Mouse (Mus musculus): Measurements from ENCODE around the gene Plce1.
"Not testable (repeated sequence)": the region's sequence is repeated elsewhere in the genome, so short reads cannot be mapped to it uniquely, and the experiment has no call there.

Plce1 gene

DNA sequence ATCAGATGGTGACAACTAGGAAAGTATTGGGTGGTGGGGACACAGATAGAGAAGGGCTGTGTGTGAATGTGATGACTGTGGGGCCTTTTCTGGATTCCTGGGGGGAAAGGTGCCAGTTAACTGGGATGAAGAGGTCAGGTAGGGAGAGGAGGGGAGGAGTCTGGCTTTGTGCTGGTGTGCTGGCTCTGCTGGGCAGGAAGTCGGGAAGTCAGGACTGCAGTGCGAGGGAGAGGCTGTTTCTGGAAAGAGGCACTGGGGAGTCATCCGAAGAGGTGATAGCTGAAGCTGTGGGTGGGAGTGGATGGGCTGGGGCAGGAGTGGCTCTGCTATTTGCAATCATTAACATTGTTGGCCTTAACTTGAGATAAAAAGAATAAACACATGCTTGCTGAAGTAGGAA is 23.7 kb downstream of the Plce1 start:
- peak; percentile 4 for DNase-seq

- DNase-seq: no peak
Observed at GRCm38 (mm10) chr19:38506131-38506530, 25.2 kb downstream of the Plce1 start.

DNA sequence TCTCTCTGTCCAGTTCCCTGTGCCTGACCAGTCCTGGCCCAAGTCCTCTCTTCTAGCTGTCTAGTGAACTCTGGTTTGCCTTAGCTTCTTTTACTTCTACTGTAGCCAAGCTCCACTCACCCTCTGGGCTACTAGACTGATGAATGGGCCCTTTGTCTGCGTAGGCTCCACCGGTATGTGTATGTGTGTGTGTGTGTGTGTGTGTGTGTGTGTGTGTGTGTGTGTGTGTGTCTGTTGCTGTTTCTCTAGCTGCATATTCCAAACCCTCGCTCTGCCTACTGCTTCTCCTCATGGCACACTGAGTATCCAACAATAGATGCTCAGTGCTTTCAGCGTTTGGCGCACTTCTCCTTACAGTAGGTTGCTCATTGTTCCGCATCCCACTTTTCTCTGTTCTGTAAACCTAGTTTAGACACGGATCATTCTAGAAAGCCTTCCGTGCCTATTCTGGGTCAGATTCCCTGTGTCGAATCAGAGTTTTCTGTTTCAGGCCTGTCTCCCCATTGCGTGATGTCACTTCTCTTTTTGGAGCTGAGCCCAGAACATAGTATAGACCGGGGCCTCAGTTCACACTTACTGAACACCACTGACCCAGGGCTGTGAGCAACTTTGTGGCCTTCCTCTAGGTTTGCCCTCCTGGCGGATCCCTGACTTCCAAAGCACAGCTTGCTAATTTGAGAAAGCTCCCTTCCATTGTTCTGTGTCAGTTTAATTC is 26.5 kb downstream of the Plce1 start:
- no peak for DNase-seq

- DNase-seq: no peak
Observed at GRCm38 (mm10) chr19:38507966-38508625, 27.2 kb downstream of the Plce1 start.

GRCm38 (mm10) chr19:38514417-38515184 is 33.7 kb downstream of the Plce1 start:
- no peak for DNase-seq

DNA sequence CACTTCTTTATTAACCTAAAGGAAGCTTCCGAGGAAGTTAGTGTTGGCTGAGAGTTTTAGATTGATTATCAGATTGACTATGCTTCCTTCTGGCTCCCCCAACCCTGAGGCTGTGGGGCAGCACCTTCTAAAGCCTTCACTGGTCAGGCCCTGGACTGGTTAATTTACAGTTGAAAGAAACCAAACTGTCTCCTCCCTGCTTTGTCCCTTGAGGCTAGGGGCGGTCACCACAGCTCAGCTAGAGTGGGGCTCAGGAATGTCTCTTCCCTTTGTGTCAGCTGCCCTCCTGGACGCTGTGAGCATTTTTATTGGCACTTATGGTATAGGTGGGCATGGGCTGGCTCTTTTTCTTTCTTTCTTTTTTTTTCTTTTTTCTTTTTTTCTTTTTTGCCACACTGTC is 45.9 kb downstream of the Plce1 start:
- no peak for DNase-seq

DNA sequence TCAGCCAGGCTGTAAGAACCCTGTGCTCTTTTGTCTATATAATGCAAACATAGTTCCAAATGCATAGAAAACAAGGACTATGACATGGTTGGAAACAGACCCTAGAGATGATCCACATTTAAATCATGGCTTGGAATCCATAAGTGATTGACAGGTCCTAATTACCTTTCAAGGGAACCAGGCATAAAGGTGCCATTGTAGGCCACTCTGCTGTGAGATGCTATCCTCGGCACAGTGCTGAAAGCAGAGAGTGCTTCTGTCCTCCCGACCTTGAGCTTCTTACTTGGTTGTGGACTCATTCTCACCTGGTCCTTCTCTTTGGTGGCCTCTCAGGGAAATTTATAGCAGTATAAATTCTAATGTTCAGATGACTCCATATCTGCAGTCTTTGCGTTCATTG is 46.6 kb downstream of the Plce1 start:
- no peak for DNase-seq

DNA sequence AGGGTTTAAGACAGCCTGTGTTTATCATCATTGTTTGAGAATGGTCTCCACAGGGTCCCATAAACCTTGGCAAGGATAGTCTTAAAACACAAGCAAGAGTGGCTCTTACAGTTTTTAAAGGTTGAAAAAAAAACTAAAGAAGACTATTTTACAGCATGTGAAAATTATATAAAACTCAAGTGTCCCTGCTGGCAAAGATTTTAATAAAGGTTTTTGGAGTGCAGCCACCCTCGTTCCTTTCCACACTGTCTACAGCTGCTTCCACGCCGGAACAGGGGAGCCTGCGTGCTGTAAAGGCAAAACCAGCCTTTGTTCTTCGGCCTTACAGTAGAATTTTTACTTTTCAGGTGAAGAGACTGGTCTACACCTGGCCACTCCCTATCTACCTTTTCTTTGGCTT is 52.3 kb downstream of the Plce1 start:
- no peak for DNase-seq

GRCm38 (mm10) chr19:38539338-38539737 is 58.4 kb downstream of the Plce1 start:
- DNase-seq: no peak

DNA sequence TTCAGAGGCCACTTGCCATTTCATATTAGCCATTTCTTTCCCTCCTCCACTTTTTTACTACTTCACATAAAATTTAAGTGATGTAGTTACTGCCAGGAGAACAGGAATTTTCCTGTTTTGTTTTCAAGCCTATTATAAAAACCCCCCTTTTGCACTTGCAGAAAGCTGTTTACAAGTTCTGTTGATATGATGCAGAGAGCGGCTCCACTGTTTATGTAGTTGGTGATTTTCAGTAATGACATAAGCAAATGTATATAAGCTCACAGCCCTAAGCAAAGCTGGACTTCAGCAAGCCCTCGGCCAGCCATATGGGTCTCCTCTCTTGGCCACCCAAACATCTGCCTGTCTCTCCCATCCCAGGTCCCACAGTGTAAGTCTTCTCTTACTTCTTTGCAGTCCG is 59.6 kb downstream of the Plce1 start:
- DNase-seq: no peak

GRCm38 (mm10) chr19:38549487-38550058 is 68.7 kb downstream of the Plce1 start:
- no peak for DNase-seq

DNA sequence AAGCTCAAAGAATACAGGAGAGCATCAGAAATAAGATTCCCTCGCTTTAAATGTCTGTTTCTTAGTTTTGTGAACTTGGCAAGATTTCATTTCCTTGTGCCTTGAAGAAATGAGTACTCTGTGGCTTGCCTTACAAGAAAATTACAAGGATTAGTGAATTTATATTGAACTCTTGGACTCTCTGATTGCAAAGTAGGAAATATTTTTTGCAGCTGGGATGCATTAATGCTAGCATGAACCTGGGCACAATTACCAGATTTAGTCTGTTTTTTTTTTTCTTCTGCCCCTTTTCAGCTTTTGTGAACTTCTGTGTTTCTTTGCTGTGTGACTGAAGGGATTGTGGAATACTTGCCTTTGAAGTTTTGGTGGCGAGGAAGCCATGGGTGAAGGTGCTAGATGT is 72.6 kb downstream of the Plce1 start:
- DNase-seq: no peak

GRCm38 (mm10) chr19:38555399-38555798 is 74.5 kb downstream of the Plce1 start:
- DNase-seq: no peak

GRCm38 (mm10) chr19:38558816-38559215 is 77.9 kb downstream of the Plce1 start:
- DNase-seq: no peak

DNA sequence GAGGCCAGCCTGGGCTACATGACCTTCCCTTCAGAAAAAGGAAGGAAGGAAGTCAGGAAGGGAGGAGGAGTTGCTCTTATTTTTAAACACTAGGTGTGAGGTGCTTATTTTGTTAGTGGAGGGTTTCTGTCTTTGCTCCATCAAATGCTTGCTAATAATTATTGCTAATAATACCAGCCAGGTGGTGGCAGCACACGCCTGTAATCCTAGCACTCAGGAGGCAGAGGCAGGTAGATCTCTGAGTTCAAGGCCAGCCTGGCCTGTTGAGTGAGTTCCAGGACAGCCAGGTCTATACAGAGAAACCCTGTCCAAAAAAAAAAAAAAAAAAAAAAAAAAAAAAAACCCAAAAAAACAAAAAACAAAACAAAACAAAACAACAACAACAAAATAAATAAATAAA is 81.0 kb downstream of the Plce1 start:
- not testable (repeated sequence) for DNase-seq

DNA sequence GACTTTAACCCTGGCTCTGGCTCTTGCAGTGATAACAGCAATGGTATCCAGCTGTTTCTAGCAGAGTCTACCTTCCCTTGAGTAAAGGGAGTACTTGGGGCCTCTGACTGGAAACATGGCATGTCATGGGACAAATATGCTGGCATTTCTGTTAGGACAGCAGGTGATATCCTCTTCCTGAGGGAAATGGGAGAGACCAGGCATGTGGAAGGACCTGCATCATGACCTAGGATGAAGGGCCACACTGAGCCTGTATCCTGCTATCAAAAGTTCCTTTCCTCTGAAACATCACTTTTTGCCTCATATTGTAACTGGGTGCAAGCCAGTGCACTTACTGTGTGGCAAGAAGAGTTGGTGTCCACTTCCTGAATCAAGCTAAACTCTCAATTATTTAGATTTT is 85.2 kb downstream of the Plce1 start:
- no peak for DNase-seq

DNA sequence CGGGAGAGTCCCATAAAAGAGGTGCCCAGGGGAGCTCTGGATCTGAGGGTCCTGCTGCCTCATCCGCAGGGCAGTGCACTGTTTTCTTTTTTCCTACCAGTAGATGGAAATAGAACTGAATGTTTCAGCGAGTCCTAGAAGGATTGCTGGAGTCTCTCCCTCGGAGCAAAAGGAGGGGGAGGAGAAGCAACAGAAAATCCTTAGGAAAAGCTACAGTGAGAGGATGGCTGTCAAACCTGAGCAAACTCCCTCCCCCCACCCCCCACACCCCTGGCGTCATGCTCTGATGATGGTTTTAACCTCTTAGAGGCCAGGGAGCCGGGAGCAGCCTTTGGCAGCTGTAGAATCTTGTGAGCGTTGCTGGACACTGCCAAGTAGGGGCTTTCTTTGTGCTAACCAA is 85.8 kb downstream of the Plce1 start:
- DNase-seq: no peak

GRCm38 (mm10) chr19:38567331-38567730 is 86.4 kb downstream of the Plce1 start:
- DNase-seq: no peak

DNA sequence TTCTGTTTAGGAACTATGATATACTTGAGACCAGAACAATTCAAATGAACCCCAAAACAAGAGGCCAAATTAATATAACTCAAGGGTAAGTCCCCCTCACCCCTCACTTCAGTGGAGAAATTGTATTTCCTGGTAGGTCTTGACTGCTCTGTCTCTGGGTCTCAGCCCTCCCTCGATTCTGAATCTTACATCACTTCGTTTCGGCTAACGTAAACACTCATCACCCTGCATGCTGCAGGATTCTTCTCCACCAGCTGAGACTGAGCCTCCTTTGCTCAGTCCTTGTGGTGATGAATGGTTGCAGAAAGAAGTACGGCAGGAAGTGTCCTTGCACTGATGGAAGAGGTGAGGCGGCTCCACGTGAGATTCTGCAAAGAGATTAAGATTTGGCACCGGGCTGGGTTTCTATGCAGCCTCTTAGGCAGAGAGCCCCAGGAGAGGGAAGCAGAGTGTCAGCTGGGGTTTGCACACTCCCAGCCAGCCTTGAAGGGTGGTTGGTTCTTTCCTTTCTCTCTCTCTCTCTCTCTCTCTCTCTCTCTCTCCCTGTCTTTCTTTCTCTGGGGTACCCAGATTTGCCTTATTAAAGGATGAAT is 97.7 kb downstream of the Plce1 start:
- no peak for DNase-seq

GRCm38 (mm10) chr19:38582861-38583260 is 102.0 kb downstream of the Plce1 start:
- no peak for DNase-seq

DNA sequence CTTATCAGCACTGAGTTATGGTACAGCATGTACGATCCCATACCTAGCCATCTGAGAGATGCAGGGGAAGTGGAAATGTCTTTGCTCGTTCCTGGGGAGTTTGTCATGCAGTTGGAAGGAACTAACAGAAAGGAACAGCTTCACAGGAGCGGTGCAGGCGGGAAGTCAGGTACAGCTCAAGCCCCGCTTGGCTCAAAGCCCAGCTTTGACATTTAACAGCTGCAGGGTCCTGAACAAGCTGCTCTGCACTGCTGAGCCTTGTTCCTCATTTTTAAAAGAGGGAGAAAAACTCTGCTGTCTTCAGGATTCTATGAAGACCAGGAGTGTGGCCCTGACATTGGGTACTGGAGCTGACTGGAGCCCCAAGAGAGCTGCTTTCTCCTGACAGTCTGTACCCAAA is 106.7 kb downstream of the Plce1 start:
- DNase-seq: no peak

DNA sequence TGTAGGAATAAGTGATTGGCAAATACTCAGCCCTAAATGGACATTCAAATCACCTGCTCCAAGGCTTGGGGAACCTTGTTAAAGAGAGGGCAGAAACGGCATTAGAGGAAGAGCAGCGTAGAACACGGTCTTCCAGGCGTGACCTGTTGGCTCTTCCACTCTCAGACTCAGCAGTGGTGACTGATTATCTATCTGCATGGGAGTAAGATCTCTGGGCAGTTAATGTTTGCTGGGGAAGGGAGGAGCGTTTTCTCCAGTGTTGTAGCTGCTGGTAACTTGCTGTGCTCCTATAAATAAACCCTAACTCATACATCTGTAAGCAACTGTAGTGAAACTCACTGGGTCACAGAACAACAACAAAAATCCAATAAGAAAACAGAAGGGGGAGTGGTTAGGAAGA is 108.6 kb downstream of the Plce1 start:
- peak; percentile 13 for DNase-seq

DNA sequence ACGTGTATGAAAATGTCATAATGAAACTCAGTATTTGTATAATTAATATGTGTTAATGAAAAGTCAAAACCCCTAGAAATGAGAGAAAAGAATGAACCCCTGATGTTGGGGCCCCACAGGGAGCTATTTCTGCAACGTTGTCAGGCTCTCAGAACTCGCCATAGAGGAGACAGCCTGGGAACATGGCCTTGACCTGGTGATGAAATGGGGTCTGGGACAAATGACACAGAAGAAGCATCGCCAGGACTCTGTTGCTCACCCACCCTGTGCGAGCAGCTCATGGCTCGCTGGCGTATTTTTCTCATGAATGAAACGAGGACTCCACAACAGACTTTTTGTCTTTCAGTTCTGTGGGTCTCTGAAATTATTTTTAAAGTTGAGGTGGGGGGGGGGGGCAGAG is 109.0 kb downstream of the Plce1 start:
- DNase-seq: no peak

Data from kidney, adult 11 months (tissue).